Mouse (Mus musculus): ENCODE measurements around the gene Ublcp1. TPM values are rescaled to one million over a fixed set of nuclear protein-coding genes. Genes with fewer than 3 reads are reported as not detected.

Gene Ublcp1
- polyA plus RNA-seq, 3 experiments from 2014 or later: 41.8 to 44.1 (median 43.3) TPM

DNA sequence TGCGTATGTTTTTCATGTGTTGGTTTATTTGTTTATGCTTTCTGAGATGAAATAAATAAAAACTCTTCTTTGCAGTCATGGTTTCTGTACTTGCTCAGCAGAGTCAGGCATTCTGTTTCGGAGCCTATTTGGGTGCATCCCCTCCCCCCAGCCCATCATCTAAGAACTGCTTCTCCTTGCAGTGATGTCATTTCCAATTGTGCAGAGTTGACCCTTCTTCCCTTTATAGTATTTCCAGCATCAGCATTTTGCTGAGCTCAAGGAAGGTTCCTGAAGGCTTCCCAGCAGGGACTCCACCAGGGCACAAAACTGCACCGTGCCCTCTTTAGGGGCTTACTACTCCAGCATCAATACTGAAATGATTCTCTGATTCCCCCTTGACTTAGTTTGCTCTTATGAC lies 55.7 kb downstream of the Ublcp1 start:
- no peak for ATAC-seq

- no peak for ATAC-seq
Measured at GRCm38 (mm10) chr11:44413371-44413770, 56.9 kb downstream of the Ublcp1 start.

DNA sequence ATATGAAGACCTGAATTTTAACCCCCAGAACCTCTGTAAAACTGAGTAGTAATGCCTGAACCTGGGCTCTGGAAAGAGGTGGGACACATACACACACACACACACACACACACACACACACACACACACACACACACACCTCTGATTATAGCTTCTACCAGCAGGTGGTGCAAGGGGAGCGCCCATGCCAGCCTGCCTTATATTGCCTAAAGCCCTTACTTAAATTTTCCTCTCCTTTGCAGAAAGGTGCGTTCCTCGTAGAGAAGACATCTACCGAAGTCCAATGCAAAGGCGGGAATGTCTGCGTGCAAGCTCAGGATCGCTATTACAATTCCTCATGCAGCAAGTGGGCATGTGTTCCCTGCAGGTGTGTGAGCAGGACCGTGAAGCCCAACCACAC lies 58.0 kb downstream of the Ublcp1 start:
- ATAC-seq: no peak

DNA sequence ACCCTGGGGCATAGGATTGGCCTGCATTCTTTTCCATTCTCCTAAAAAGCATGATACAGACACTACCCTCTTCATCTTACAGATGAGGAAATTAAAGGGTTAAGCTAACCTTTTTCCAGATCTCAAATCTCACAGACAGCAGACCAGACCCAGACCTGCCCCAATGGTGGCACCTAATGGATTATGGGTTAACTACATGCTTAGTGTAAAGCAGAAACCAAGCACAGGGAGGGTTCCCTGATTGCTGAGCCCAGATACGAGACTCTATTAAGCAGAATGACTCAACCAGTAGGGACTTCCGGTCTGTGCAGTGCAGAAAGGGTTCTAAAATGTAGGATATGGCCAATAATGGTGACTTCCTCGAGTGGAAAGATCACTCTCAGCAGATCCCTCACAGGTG lies 59.9 kb downstream of the Ublcp1 start:
- no peak for ATAC-seq

- no peak for ATAC-seq
Measured at GRCm38 (mm10) chr11:44408626-44409025, 61.7 kb downstream of the Ublcp1 start.

DNA sequence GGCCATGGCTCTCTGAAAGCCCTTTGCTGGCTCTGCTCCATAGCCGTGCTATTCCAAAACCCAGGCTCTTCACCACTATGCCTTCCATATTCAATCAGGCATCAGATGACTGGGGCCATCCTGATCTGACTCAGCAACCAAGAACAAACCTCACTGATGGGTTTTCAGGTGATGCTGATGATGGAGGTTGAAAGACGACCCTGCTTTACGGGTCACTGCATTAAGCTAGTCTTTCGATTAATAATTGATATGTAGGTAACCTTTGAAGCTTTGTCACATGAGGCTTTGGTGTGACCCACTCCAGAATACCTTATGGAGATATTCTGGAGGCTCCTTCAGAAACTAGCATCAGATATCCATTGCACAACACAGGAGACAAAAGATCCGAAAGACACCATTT lies 63.8 kb downstream of the Ublcp1 start:
- no peak for ATAC-seq

- no peak for ATAC-seq
Measured at GRCm38 (mm10) chr11:44405961-44406360, 64.3 kb downstream of the Ublcp1 start.

GRCm38 (mm10) chr11:44405113-44405512 lies 65.2 kb downstream of the Ublcp1 start:
- no peak for ATAC-seq

Other genes with a start within 250 kb of the Ublcp1 start
- gene Il12b, start 70.4 kb downstream of the Ublcp1 start, polyA plus RNA-seq (2017; shearing (Covaris generic)): under 1 TPM in 2 of 3 experiments, not detected in 1; 0.17 to 0.31 TPM
- 10 to 100 TPM; 49.3 to 67.5 (median 63.5) TPM for gene Rnf145, start 48.5 kb upstream of the Ublcp1 start, polyA plus RNA-seq (2017; shearing (Covaris generic))
- gene Ebf1, start 146.8 kb upstream of the Ublcp1 start, polyA plus RNA-seq (2017; shearing (Covaris generic)): 1 to 10 TPM in 2 of 3 experiments, under 1 TPM in 1; 0.19 to 1.8 (median 1.8) TPM